Mouse (Mus musculus) embryonic fibroblast, embryonic 13.5 days (primary cell): Measurements from ENCODE around the gene Tnni1.

ENCODE experiments used
- CTCF ChIP-seq: IDR thresholded peaks from 2 replicates; pipeline ENCODE4 v1.5.1; 2011; ENCODE audit warnings: mild to moderate bottlenecking, control low read depth, low read length, moderate library complexity, borderline replicate concordance; ENCODE audit not compliant: insufficient read depth
- POLR2A ChIP-seq: IDR thresholded peaks from 2 replicates; pipeline ENCODE4 v1.6.1; 2011; ENCODE audit warnings: low read depth, mild to moderate bottlenecking, control low read depth, low read length, moderate library complexity

GRCm38 (mm10) chr1:135800192-135800950 lies 21.1 kb downstream of the Tnni1 start:
- TF ChIP-seq CTCF, result no peak
- TF ChIP-seq POLR2A, result no peak
